Mouse (Mus musculus): ENCODE data around the gene Fut2.

- TF ChIP-seq GATA1 (IDR thresholded peaks at IDR 0.05; ENCODE audit: borderline replicate concordance, low read length) (no peak), FLI1 (IDR thresholded peaks at IDR 0.05; ENCODE audit: low read length) (no peak)
Measured at GRCm38 (mm10) chr7:45685811-45686210, 19.6 kb upstream of the Fut2 start.
